Mouse (Mus musculus): ENCODE results near the gene Fcgr4. TPM values are rescaled to one million over a fixed set of nuclear protein-coding genes. Genes with fewer than 3 reads are reported as not detected.

Fcgr4 gene
- polyA plus RNA-seq, 1 experiment from 2014 or later: 0.47 TPM

GRCm38 (mm10) chr1:171033196-171033595 is 14.5 kb downstream of the Fcgr4 start:
- Histone ChIP-seq H3K4me3 (ENCODE audit: low read depth, low read length) (peak overlapping the region; percentile 59), H3K36me3 (ENCODE audit: insufficient read depth) (no peaks in the 10 kb centered on the region), H3K27me3 (ENCODE audit: insufficient read depth, low read length) (no peaks in the 10 kb centered on the region; the same call in none of the 2 replicates), H3K9me3 (ENCODE audit: low read depth, low read length) (no peaks in the 10 kb centered on the region; the same call in 1 of the 2 replicates), H3K27ac (ENCODE audit: low read depth) (no peak overlapping the region), H3K4me1 (ENCODE audit: insufficient read depth) (no peaks in the 10 kb centered on the region), H3K4me2 (peak overlapping the region; percentile 94), H3K9ac (peak overlapping the region; percentile 38)
- WGBS: under 1% methylated on average over 16 of the region's 16 CpGs
- no peak for TF ChIP-seq CTCF (IDR thresholded peaks at IDR 0.05; ENCODE audit: low read depth)
- ATAC-seq (ENCODE audit: insufficient read depth): no peak
- peak; percentile 41 for DNase-seq

GRCm38 (mm10) chr1:171033756-171034155 is 15.0 kb downstream of the Fcgr4 start:
- no peaks in the 10 kb centered on the region for H3K36me3 ChIP-seq (ENCODE audit: insufficient read depth)

GRCm38 (mm10) chr1:171034201-171034600 is 15.5 kb downstream of the Fcgr4 start:
- Histone ChIP-seq H3K4me1 (ENCODE audit: insufficient read depth) (no peaks in the 10 kb centered on the region), H3K4me2 (peak overlapping the region; percentile 94), H3K27me3 (ENCODE audit: insufficient read depth, low read length) (no peaks in the 10 kb centered on the region; the same call in none of the 2 replicates), H3K9ac (no peak overlapping the region), H3K27ac (ENCODE audit: low read depth) (no peak overlapping the region), H3K4me3 (ENCODE audit: low read depth, low read length) (peak overlapping the region; percentile 59), H3K9me3 (ENCODE audit: low read depth, low read length) (no peaks in the 10 kb centered on the region; the same call in 1 of the 2 replicates), H3K36me3 (ENCODE audit: insufficient read depth) (no peaks in the 10 kb centered on the region)
- no peak for ATAC-seq (ENCODE audit: insufficient read depth)
- DNase-seq: peak; percentile 60
- no peak for TF ChIP-seq CTCF (IDR thresholded peaks at IDR 0.05; ENCODE audit: low read depth)
- 9% methylated on average over 11 of the region's 11 CpGs for WGBS

More at GRCm38 (mm10) chr1:171033756-171034155, 15.0 kb downstream of the Fcgr4 start:
- H3K9me3 ChIP-seq (ENCODE audit: low read depth, low read length): no peaks in the 10 kb centered on the region; the same call in 1 of the 2 replicates
- TF ChIP-seq CTCF (IDR thresholded peaks at IDR 0.05; ENCODE audit: low read depth): no peak
- peak overlapping the region; percentile 59 for H3K4me3 ChIP-seq (ENCODE audit: low read depth, low read length)
- H3K27ac ChIP-seq (ENCODE audit: low read depth): no peak overlapping the region
- H3K27me3 ChIP-seq (ENCODE audit: insufficient read depth, low read length): no peaks in the 10 kb centered on the region; the same call in none of the 2 replicates
- no peaks in the 10 kb centered on the region for H3K4me1 ChIP-seq (ENCODE audit: insufficient read depth)
- DNase-seq (peak; percentile 95), ATAC-seq (ENCODE audit: insufficient read depth) (peak; percentile 87)
- peak overlapping the region; percentile 94 for H3K4me2 ChIP-seq
- under 1% methylated on average over 20 of the region's 20 CpGs for WGBS
- H3K9ac ChIP-seq: peak overlapping the region; percentile 38

GRCm38 (mm10) chr1:171035611-171036010 is 16.9 kb downstream of the Fcgr4 start:
- ATAC-seq (ENCODE audit: insufficient read depth) (no peak), DNase-seq (no peak)
- Histone ChIP-seq H3K4me2 (peak overlapping the region; percentile 94), H3K9me3 (ENCODE audit: low read depth, low read length) (no peaks in the 10 kb centered on the region; the same call in 1 of the 2 replicates), H3K4me3 (ENCODE audit: low read depth, low read length) (peak overlapping the region; percentile 59; the same call in 1 of the 2 replicates), H3K27me3 (ENCODE audit: insufficient read depth, low read length) (no peaks in the 10 kb centered on the region; the same call in none of the 2 replicates), H3K9ac (no peak overlapping the region), H3K27ac (ENCODE audit: low read depth) (no peak overlapping the region), H3K4me1 (ENCODE audit: insufficient read depth) (no peaks in the 10 kb centered on the region), H3K36me3 (ENCODE audit: insufficient read depth) (no peaks in the 10 kb centered on the region)
- TF ChIP-seq CTCF (IDR thresholded peaks at IDR 0.05; ENCODE audit: low read depth): no peak
- WGBS: 48% methylated on average over 11 of the region's 11 CpGs

GRCm38 (mm10) chr1:171036550-171037324 is 18.0 kb downstream of the Fcgr4 start:
- Histone ChIP-seq H3K9me3 (ENCODE audit: low read depth, low read length) (no peaks in the 10 kb centered on the region), H3K4me2 (peak overlapping the region; percentile 55), H3K27ac (ENCODE audit: low read depth) (no peak overlapping the region), H3K27me3 (ENCODE audit: insufficient read depth, low read length) (no peaks in the 10 kb centered on the region; the same call in 1 of the 2 replicates), H3K9ac (no peak overlapping the region), H3K36me3 (ENCODE audit: insufficient read depth) (no peaks in the 10 kb centered on the region), H3K4me3 (ENCODE audit: low read depth, low read length) (peak overlapping the region; percentile 27), H3K4me1 (ENCODE audit: insufficient read depth) (no peaks in the 10 kb centered on the region)
- ATAC-seq (ENCODE audit: insufficient read depth) (peak; percentile 55), DNase-seq (peak; percentile 95)
- TF ChIP-seq CTCF (IDR thresholded peaks at IDR 0.05; ENCODE audit: low read depth): 0 out of 2 replicates have a peak, but pooled peaks have one; percentile 7
- WGBS: 4% methylated on average over 22 of the region's 22 CpGs

- Histone ChIP-seq H3K4me1 (ENCODE audit: insufficient read depth) (no peaks in the 10 kb centered on the region), H3K9me3 (ENCODE audit: low read depth, low read length) (no peaks in the 10 kb centered on the region), H3K9ac (peak overlapping the region; percentile 82), H3K4me2 (peak overlapping the region; percentile 61), H3K27me3 (ENCODE audit: insufficient read depth, low read length) (no peaks in the 10 kb centered on the region; the same call in 1 of the 2 replicates), H3K36me3 (ENCODE audit: insufficient read depth) (no peaks in the 10 kb centered on the region), H3K4me3 (ENCODE audit: low read depth, low read length) (peak overlapping the region; percentile 85), H3K27ac (ENCODE audit: low read depth) (peak overlapping the region; percentile 82)
- WGBS: under 1% methylated on average over 47 of the region's 47 CpGs
- ATAC-seq (ENCODE audit: insufficient read depth) (peak; percentile 85), DNase-seq (peak; percentile 96)
- no peak for TF ChIP-seq CTCF (IDR thresholded peaks at IDR 0.05; ENCODE audit: low read depth)
Observed at GRCm38 (mm10) chr1:171037861-171038721, 19.4 kb downstream of the Fcgr4 start.

All from lung, embryonic 14.5 days (tissue).